Mouse (Mus musculus) hindbrain, postnatal 0 days (tissue): ENCODE data around the gene Nop9. TPM values are rescaled to one million over a fixed set of nuclear protein-coding genes. Genes with fewer than 3 reads are reported as not detected.

Source experiments
- ATAC-seq: fragments of 200-750 bp; cut with Nextera tagmentation; 2 replicates; pipeline ENCODE4 v1.8.0; 2017; ENCODE audit warnings: mild to moderate bottlenecking, moderate TSS enrichment, moderate library complexity
- DNase-seq: peaks from one replicate; pipeline ENCODE4 v3.0.0-alpha.2; 2015; ENCODE audit warnings: low spot score
- H3K27ac ChIP-seq: fragments of 300-500 bp; sonication (generic); 2 replicates; pipeline ENCODE4 v1.5.1; 2014; ENCODE audit warnings: mild to moderate bottlenecking
- H3K27me3 ChIP-seq: fragments of 300-500 bp; sonication (generic); 2 replicates; pipeline ENCODE4 v1.6.1; 2014; ENCODE audit warnings: low read length, mixed read lengths; ENCODE audit not compliant: insufficient read depth
- H3K36me3 ChIP-seq: fragments of 300-500 bp; sonication (generic); 2 replicates; pipeline ENCODE4 v1.6.1; 2014; ENCODE audit warnings: low read length, mixed read lengths; ENCODE audit not compliant: insufficient read depth
- H3K4me1 ChIP-seq: fragments of 300-500 bp; sonication (generic); 2 replicates; pipeline ENCODE4 v1.6.1; 2014; ENCODE audit warnings: antibody characterized with exemption, low read length, mixed read lengths; ENCODE audit not compliant: insufficient read depth
- H3K4me2 ChIP-seq: fragments of 300-500 bp; sonication (generic); 2 replicates; pipeline ENCODE4 v1.6.1; 2014; ENCODE audit warnings: low read depth, mild to moderate bottlenecking, low read length, moderate library complexity, mixed read lengths
- H3K4me3 ChIP-seq: fragments of 300-500 bp; sonication (generic); 2 replicates; pipeline ENCODE4 v1.5.1; 2014; ENCODE audit warnings: low read length
- H3K9ac ChIP-seq: fragments of 300-500 bp; sonication (generic); replicated peaks from 2 replicates; pipeline ENCODE4 v1.6.1; 2014; ENCODE audit warnings: mild to moderate bottlenecking, low read length, moderate library complexity, mixed read lengths
- H3K9me3 ChIP-seq: fragments of 300-500 bp; sonication (generic); 2 replicates; pipeline ENCODE4 v1.6.1; 2016; ENCODE audit warnings: low read length, mixed read lengths
- CTCF ChIP-seq: IDR thresholded peaks from 2 replicates; pipeline ENCODE4 v1.5.1; 2016; ENCODE audit warnings: antibody characterized with exemption, control low read depth, low read depth
- WGBS: fragments of 180-500 bp; shearing (Covaris S2); extraction: QIAGEN DNeasy Blood & Tissue Kit; methylation state at CpG from one replicate; pipeline ENCODE4 v1.1.7; 2014; 5-methylcytosine and 5-hydroxymethylcytosine counted together
- polyA plus RNA-seq: library from polyadenylated mRNA; unstranded; fragments of >200 nt; fragmentation: Nextera tagmentation; extraction: Ambion mirVana; gene quantifications from 2 replicates; pipeline ENCODE4 v1.2.1, GENCODE M21; 2015
- total RNA-seq: library from RNA; depleted of rRNA; stranded (reverse); fragments of >200 nt; gene quantifications from 2 replicates; pipeline ENCODE4 v1.2.3, GENCODE M21; 2014; rRNA removed

Gene Nop9
- total and polyA plus RNA-seq, 2 experiments from 2014 or later = 23.0 to 28.9 TPM

- ATAC-seq = no peak
- H3K4me2 ChIP-seq = no peak overlapping the region
- 85% methylated on average over 15 of the region's 15 CpGs for WGBS
- H3K36me3 ChIP-seq = no peaks in the 10 kb centered on the region
- no peaks in the 10 kb centered on the region for H3K27me3 ChIP-seq
- no peaks in the 10 kb centered on the region for H3K4me1 ChIP-seq
- no peak overlapping the region for H3K4me3 ChIP-seq
- no peaks in the 10 kb centered on the region for H3K9me3 ChIP-seq
- TF ChIP-seq CTCF = no peak
- H3K27ac ChIP-seq = no peak overlapping the region
- no peak overlapping the region for H3K9ac ChIP-seq
- DNase-seq = no peak
Measured at GRCm38 (mm10) chr14:55795380-55796163, 50.1 kb downstream of the Nop9 start.

Other genes with a start within 250 kb of the Nop9 start
Only the 30 nearest of the 35 such genes appear.
- gene Dcaf11, start 185.7 kb upstream of the Nop9 start, total RNA-seq = 97.9 and 118 TPM in 2 replicates
- gene Dcaf11, start 185.7 kb upstream of the Nop9 start, polyA plus RNA-seq = 94.1 and 102 TPM in 2 replicates
- not detected in 2 replicates for gene A730061H03Rik, start 185.3 kb upstream of the Nop9 start, total RNA-seq
- gene A730061H03Rik, start 185.3 kb upstream of the Nop9 start, polyA plus RNA-seq = 0.55 TPM in 1 of 2 replicates, not detected in the other
- 2.9 TPM in 1 of 2 replicates, not detected in the other for gene Fitm1, start 170.1 kb upstream of the Nop9 start, total RNA-seq
- gene Fitm1, start 170.1 kb upstream of the Nop9 start, polyA plus RNA-seq = 0.25 TPM in 1 of 2 replicates, not detected in the other
- 86.5 and 128 TPM in 2 replicates for gene Psme1, start 167.6 kb upstream of the Nop9 start, total RNA-seq
- 226 and 244 TPM in 2 replicates for gene Psme1, start 167.6 kb upstream of the Nop9 start, polyA plus RNA-seq
- 26.6 and 51.6 TPM in 2 replicates for gene Emc9, start 160.4 kb upstream of the Nop9 start, total RNA-seq
- 79.0 and 82.2 TPM in 2 replicates for gene Emc9, start 160.4 kb upstream of the Nop9 start, polyA plus RNA-seq
- 51.9 and 57.6 TPM in 2 replicates for gene Psme2, start 154.6 kb upstream of the Nop9 start, total RNA-seq
- 163 and 208 TPM in 2 replicates for gene Psme2, start 154.6 kb upstream of the Nop9 start, polyA plus RNA-seq
- 23.6 and 25.5 TPM in 2 replicates for gene Rnf31, start 154.0 kb upstream of the Nop9 start, total RNA-seq
- gene Rnf31, start 154.0 kb upstream of the Nop9 start, polyA plus RNA-seq = 21.0 and 21.2 TPM in 2 replicates
- gene Irf9, start 142.1 kb upstream of the Nop9 start, total RNA-seq = 14.8 and 18.4 TPM in 2 replicates
- 7.3 and 10.1 TPM in 2 replicates for gene Irf9, start 142.1 kb upstream of the Nop9 start, polyA plus RNA-seq
- gene Rec8, start 127.7 kb upstream of the Nop9 start, total RNA-seq = 11.6 and 12.8 TPM in 2 replicates
- gene Rec8, start 127.7 kb upstream of the Nop9 start, polyA plus RNA-seq = 12.2 and 14.1 TPM in 2 replicates
- gene Ipo4, start 109.7 kb upstream of the Nop9 start, total RNA-seq = 120 and 132 TPM in 2 replicates
- gene Ipo4, start 109.7 kb upstream of the Nop9 start, polyA plus RNA-seq = 92.5 and 106 TPM in 2 replicates
- gene Gm49378, start 107.8 kb upstream of the Nop9 start, total RNA-seq = 2.8 and 7.9 TPM in 2 replicates
- 1.0 and 1.4 TPM in 2 replicates for gene Gm49378, start 107.8 kb upstream of the Nop9 start, polyA plus RNA-seq
- 55.3 and 59.3 TPM in 2 replicates for gene Tm9sf1, start 101.9 kb upstream of the Nop9 start, total RNA-seq
- 59.7 and 62.8 TPM in 2 replicates for gene Tm9sf1, start 101.9 kb upstream of the Nop9 start, polyA plus RNA-seq
- gene Tssk4, start 95.5 kb upstream of the Nop9 start, total RNA-seq = 0.32 and 1.3 TPM in 2 replicates
- gene Tssk4, start 95.5 kb upstream of the Nop9 start, polyA plus RNA-seq = 0.24 and 0.28 TPM in 2 replicates
- gene Mdp1, start 85.2 kb upstream of the Nop9 start, total RNA-seq = 40.6 and 45.1 TPM in 2 replicates
- 70.6 and 70.8 TPM in 2 replicates for gene Mdp1, start 85.2 kb upstream of the Nop9 start, polyA plus RNA-seq
- gene Gmpr2, start 73.8 kb upstream of the Nop9 start, total RNA-seq = 17.5 and 24.3 TPM in 2 replicates
- gene Gmpr2, start 73.8 kb upstream of the Nop9 start, polyA plus RNA-seq = 36.9 and 37.6 TPM in 2 replicates
- gene Nedd8, start 73.6 kb upstream of the Nop9 start, total RNA-seq = 128 and 143 TPM in 2 replicates
- 629 TPM in 2 replicates for gene Nedd8, start 73.6 kb upstream of the Nop9 start, polyA plus RNA-seq
- 18.7 and 21.9 TPM in 2 replicates for gene Tinf2, start 63.9 kb upstream of the Nop9 start, total RNA-seq
- 23.8 and 27.3 TPM in 2 replicates for gene Tinf2, start 63.9 kb upstream of the Nop9 start, polyA plus RNA-seq
- gene Tgm1, start 31.8 kb upstream of the Nop9 start, total RNA-seq = 0.10 and 0.11 TPM in 2 replicates
- 0.06 and 0.16 TPM in 2 replicates for gene Tgm1, start 31.8 kb upstream of the Nop9 start, polyA plus RNA-seq
- gene Rabggta, start 23.4 kb upstream of the Nop9 start, total RNA-seq = 78.7 and 83.8 TPM in 2 replicates
- gene Rabggta, start 23.4 kb upstream of the Nop9 start, polyA plus RNA-seq = 50.4 and 51.9 TPM in 2 replicates
- gene Dhrs1, start within 50 bp of the Nop9 start, total RNA-seq = 62.0 and 69.2 TPM in 2 replicates
- 86.0 and 88.3 TPM in 2 replicates for gene Dhrs1, start within 50 bp of the Nop9 start, polyA plus RNA-seq
- gene Cideb, start 12.8 kb downstream of the Nop9 start, total RNA-seq = 1.9 TPM in 1 of 2 replicates, not detected in the other
- 0.75 and 0.81 TPM in 2 replicates for gene Cideb, start 12.8 kb downstream of the Nop9 start, polyA plus RNA-seq
- gene Ltb4r2, start 15.7 kb downstream of the Nop9 start, total RNA-seq = 0.16 and 0.32 TPM in 2 replicates
- 0.69 and 0.78 TPM in 2 replicates for gene Ltb4r2, start 15.7 kb downstream of the Nop9 start, polyA plus RNA-seq
- 0.43 and 0.52 TPM in 2 replicates for gene Ltb4r1, start 20.3 kb downstream of the Nop9 start, total RNA-seq
- 0.64 and 0.71 TPM in 2 replicates for gene Ltb4r1, start 20.3 kb downstream of the Nop9 start, polyA plus RNA-seq
- gene Adcy4, start 38.4 kb downstream of the Nop9 start, total RNA-seq = 5.6 and 5.8 TPM in 2 replicates
- gene Adcy4, start 38.4 kb downstream of the Nop9 start, polyA plus RNA-seq = 1.7 and 2.8 TPM in 2 replicates
- gene Ripk3, start 43.2 kb downstream of the Nop9 start, total RNA-seq = 0.42 and 1.7 TPM in 2 replicates
- gene Ripk3, start 43.2 kb downstream of the Nop9 start, polyA plus RNA-seq = 1.7 and 2.0 TPM in 2 replicates
- gene Nfatc4, start 77.5 kb downstream of the Nop9 start, total RNA-seq = 13.9 and 21.9 TPM in 2 replicates
- gene Nfatc4, start 77.5 kb downstream of the Nop9 start, polyA plus RNA-seq = 5.9 and 6.8 TPM in 2 replicates
- gene Nynrin, start 108.3 kb downstream of the Nop9 start, total RNA-seq = 33.6 and 39.3 TPM in 2 replicates
- gene Nynrin, start 108.3 kb downstream of the Nop9 start, polyA plus RNA-seq = 5.1 and 6.4 TPM in 2 replicates
- 2.1 and 5.0 TPM in 2 replicates for gene Cbln3, start 138.7 kb downstream of the Nop9 start, total RNA-seq
- gene Cbln3, start 138.7 kb downstream of the Nop9 start, polyA plus RNA-seq = 0.67 and 0.68 TPM in 2 replicates
- 15.1 and 17.9 TPM in 2 replicates for gene Khnyn, start 139.3 kb downstream of the Nop9 start, total RNA-seq
- gene Khnyn, start 139.3 kb downstream of the Nop9 start, polyA plus RNA-seq = 7.0 and 7.1 TPM in 2 replicates
- 120 and 138 TPM in 2 replicates for gene Sdr39u1, start 154.6 kb downstream of the Nop9 start, total RNA-seq
- gene Sdr39u1, start 154.6 kb downstream of the Nop9 start, polyA plus RNA-seq = 134 and 136 TPM in 2 replicates